Mouse (Mus musculus): ENCODE measurements around the gene Lmntd1.

Gene Lmntd1

GRCm38 (mm10) chr6:145485986-145486605, 128.0 kb downstream of the Lmntd1 start:
- DNase-seq (ENCODE audit: low spot score), result no peak

DNA sequence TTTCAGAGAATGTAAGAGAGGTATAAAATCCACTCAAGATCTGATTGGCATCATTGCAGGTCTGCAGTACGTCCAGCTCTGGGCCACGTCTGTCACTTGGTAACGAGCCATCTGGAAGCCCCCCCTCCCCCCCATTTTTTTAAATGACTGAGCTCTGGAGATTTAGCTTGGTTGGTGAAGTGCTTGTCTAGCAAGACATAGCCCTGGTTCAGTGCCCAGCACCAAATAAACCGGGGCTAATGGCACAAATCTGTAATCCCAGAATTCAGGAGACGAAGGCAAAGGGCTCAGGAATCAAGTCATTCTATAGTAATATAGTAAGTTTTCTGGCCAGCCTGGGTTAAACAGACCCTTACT, 130.8 kb downstream of the Lmntd1 start:
- DNase-seq (ENCODE audit: low spot score), result no peak

- no peak for DNase-seq (ENCODE audit: low spot score)
Observed at GRCm38 (mm10) chr6:145482656-145483317, 131.3 kb downstream of the Lmntd1 start.

DNA sequence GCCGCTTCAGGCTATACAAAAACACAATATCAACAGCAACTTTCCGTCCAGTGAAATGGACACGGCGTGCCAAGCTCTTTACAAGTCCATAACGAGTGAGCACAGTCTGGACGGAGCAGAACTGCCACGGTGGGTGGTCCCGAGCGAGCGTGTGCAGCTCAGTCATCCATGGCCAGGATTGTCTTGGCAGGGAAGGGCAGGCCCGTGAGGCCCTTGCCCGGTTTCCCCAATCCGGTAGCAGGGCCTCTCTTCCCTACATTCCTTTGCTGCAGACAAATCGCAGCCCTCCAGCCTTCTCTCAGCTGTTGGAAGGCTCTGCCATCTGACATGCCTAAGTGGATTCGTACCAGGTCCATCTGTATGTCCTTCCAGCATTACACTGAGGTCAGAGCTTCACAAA, 132.2 kb downstream of the Lmntd1 start:
- DNase-seq (ENCODE audit: low spot score), result no peak

GRCm38 (mm10) chr6:145478821-145479271, 135.3 kb downstream of the Lmntd1 start:
- no peak for DNase-seq (ENCODE audit: low spot score)

- DNase-seq (ENCODE audit: low spot score), result peak; percentile 61
Observed at GRCm38 (mm10) chr6:145477367-145477905, 136.7 kb downstream of the Lmntd1 start.

- DNase-seq (ENCODE audit: low spot score), result no peak
Observed at GRCm38 (mm10) chr6:145471638-145472247, 142.4 kb downstream of the Lmntd1 start.

DNA sequence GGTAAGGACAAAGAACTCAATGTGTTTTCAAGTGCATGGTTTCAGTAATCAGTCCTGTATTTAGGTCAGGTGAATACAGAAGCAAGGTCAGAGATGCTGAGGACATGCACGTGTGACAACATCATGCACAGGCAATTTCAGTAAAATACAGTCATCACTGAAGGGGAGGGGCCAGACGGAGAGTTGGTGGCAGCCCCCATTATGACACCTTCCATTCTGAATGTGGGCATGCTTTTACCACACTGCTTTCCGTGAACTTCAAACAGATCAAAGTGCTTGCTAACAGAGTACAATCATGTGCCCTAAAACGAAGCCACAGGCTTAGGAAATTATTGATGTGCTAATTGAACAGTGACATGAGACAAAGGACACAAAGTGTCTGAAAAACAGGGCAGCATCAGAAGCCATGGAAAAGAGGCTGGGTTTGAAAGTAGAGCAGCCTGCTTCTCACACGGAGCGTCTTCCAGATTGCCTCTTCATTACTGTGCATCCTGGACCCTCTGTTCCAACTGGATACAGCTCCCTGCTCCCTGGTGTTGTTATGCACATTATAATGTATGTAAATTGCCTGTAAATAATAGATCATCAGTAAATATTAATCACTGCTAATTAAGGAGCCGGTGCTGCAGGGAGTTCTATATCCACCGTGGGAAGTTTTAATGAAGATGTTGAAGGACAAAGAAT, 144.7 kb downstream of the Lmntd1 start:
- no peak for DNase-seq (ENCODE audit: low spot score)

- DNase-seq (ENCODE audit: low spot score), result no peak
Observed at GRCm38 (mm10) chr6:145464027-145464426, 150.1 kb downstream of the Lmntd1 start.

GRCm38 (mm10) chr6:145462677-145463245, 151.4 kb downstream of the Lmntd1 start:
- no peak for DNase-seq (ENCODE audit: low spot score)

DNA sequence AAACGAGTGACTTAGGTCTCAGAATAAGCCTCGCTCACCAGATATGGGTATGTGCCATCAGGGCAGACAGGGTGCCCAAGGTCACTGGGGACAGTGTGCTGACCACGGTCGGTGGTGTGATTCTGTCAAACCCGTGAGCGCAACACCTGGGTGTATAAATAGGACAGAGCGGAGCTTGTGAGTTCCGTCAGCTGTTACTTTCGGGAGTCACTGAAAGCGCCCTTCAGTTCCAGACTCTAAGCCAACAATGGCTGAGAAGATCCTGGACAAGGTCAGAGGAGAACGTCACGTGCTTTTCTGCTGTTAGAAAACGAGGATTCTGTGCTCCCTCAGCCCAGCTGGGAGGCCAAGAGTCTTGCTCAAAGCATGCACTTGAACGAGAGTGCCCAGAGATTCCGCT, 157.1 kb downstream of the Lmntd1 start:
- DNase-seq (ENCODE audit: low spot score), result no peak

- no peak for DNase-seq (ENCODE audit: low spot score)
Observed at GRCm38 (mm10) chr6:145450628-145451403, 163.3 kb downstream of the Lmntd1 start.

- DNase-seq (ENCODE audit: low spot score), result no peak
Observed at GRCm38 (mm10) chr6:145448361-145448760, 165.8 kb downstream of the Lmntd1 start.

- DNase-seq (ENCODE audit: low spot score), result no peak
Observed at GRCm38 (mm10) chr6:145445811-145446500, 168.2 kb downstream of the Lmntd1 start.

DNA sequence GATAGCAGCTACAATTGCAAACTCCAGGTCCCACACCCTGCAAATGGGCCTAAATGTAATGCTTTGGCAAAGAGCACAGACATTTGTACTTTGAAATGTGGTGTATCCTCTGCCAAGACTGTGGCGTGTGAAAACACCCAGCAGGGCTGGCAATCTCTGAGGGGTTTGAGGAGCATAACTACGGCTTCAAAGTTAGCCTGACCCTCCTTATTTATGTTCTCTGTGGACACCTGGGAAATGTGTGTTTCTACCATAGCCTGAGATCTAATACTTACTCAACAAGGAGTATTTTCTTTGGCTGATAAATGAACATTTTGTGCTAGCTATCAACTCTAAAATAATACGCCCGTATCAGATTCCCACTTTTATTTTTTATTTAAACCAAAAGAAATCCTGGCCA, 168.7 kb downstream of the Lmntd1 start:
- DNase-seq (ENCODE audit: low spot score), result no peak

DNA sequence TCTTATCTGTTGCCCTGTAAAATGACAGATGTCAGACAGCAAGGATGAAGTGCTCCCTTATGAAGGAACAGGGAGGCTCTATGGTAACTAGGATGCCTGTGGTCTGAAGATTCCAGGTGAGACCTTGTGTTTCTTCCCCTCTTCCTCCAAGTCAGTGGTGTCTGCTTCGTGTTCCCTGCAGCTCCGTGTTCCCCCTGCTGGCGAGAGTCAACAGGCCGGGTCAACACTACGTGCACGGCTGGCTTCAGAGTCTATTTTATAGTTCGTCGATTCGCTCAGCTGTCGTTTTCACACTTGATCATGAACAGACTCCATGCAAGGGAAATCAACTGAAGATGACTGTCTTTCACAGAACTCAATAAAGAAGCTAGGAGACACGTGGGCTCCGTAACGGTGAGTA, 171.3 kb downstream of the Lmntd1 start:
- DNase-seq (ENCODE audit: low spot score), result no peak

DNA sequence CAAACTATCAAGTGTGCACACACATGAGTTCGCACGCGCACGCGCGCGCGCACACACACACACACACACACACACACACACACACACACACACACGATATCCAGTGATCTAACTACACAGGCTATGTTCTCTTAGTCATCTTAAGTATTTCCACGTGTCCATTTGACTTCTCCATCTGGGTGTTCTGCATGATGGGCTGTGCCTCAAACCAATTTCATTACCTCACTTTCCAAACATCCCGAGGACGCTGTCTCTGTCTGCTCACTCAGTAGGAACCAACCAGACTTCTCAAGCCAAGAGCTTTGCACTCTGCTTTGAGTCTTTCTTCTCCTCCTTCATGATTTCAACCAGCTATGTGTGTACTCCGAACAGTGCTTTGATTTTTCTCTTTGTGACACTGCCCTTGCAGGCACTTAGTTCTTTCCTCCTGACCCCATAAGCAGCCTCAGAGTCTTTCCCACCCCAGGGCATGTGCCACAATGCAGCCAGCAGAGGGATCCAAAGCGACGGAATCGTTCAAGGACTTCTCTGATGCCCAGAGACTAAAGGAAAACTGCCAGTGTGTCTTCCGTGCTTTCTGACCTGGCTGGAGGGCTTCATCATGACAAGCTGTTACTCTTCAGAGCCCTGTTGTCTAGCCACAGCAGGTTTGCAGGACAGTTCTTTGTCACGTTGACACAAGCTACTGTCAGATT, 172.6 kb downstream of the Lmntd1 start:
- peak; percentile 38 for DNase-seq (ENCODE audit: low spot score)

DNA sequence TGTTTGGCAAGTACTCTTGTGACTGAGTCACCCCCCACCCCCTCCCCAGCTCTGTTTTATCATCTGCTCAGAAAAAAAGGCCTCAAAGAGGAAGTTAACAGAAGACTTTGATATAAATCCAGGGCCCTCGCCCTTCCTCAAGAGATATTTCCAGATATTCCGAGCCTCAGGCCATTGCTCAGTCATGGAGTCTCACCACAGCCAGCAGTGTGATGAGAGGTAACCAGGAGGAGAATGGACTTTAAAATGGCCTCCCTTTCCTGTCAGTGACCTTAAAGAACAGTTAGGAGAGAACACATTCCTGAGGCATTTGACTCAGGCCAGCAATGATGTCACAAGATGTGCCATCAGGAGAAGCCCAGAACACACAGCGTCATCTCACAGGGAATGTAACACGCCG, 175.3 kb downstream of the Lmntd1 start:
- no peak for DNase-seq (ENCODE audit: low spot score)

DNA sequence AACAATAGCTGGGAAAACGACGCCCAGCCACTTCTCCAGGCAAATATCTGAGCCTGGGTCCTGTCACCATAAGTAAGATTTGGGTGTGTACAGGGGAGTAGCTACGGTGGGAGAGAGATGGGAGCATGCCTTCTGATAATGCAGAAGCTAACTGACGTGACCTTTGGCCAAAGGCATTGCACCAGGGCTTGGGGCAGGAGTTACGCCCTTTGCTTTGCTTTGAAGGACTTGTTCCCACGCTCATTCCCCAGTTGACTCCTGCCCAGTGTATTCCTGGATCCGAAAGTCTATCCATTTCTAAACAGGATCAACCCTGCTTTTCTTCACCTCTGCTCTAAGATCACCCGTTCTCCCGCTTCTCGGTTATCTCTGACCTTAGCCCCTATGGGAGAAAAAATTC, 178.4 kb downstream of the Lmntd1 start:
- DNase-seq (ENCODE audit: low spot score), result peak; percentile 42

DNA sequence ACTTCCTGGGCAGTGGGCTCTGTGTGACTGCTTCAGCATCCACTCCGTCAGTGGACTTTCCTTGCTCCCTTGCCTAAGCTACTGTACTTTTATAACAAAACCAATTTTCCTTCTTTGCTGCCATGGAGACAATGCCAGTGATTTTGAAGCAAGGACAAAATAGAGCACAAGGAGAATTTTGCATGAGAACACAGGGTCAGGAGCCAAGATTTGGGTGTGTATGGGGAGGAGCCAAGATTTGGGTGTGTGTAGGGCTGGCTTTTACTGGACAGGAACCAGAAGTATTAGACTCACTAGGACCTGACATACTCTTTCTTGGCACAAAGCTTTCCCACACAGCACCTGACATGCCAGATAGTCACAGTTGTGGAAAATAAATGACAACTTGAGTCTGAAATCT, 179.0 kb downstream of the Lmntd1 start:
- DNase-seq (ENCODE audit: low spot score), result no peak

All from yolk sac, embryonic 10.5 days (tissue).